Mouse (Mus musculus) cerebellum, adult 8-10 months (tissue): ENCODE measurements around the gene Parp14.
"Not testable (repeated sequence)": the region's sequence is repeated elsewhere in the genome, so short reads cannot be mapped to it uniquely, and the experiment has no call there.

Experiments
- DNase-seq: peaks from one replicate; pipeline ENCODE4 v3.0.0; 2022

Gene Parp14

DNA sequence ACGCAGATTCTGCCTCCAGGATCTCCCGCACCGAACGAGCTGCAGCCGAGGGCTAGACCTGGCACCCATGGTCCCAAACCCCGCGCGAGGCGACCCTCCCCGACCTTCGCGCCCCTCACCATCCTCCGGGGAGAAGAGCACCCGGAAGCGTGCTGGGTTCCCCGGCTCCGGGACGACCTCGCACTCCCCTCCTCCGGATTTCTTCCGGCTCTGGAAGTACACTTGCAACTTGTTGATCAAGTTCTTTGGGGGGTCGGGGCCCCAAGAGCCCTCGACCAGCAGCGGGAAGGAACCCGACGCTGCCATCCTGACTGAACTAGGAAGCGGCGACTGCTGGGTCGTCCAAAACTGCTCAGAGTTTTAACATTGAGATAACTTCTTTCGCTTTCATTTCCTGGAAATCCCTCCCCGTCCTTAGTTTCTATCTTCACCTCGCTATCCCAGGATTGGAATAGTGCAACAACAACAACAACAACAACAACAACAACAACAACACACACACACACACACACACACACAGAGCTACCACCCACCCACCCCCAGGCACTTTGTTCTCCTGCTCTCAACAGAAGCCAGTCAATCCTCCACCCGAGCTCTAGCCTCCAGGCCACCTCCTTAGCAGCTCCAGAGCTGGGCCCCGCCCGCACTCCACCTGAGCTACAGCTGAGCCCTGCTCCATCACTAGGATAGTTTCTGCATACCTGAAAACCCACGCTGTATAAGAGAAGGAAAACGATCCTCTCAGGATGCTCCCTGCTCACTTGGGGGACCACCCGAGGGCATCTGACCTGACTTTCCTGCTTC, at the start of gene Parp14:
TSS of gene Parp14 (minus strand) at position 497 of the 804 bp plus-strand sequence.
- DNase-seq: no peak

DNA sequence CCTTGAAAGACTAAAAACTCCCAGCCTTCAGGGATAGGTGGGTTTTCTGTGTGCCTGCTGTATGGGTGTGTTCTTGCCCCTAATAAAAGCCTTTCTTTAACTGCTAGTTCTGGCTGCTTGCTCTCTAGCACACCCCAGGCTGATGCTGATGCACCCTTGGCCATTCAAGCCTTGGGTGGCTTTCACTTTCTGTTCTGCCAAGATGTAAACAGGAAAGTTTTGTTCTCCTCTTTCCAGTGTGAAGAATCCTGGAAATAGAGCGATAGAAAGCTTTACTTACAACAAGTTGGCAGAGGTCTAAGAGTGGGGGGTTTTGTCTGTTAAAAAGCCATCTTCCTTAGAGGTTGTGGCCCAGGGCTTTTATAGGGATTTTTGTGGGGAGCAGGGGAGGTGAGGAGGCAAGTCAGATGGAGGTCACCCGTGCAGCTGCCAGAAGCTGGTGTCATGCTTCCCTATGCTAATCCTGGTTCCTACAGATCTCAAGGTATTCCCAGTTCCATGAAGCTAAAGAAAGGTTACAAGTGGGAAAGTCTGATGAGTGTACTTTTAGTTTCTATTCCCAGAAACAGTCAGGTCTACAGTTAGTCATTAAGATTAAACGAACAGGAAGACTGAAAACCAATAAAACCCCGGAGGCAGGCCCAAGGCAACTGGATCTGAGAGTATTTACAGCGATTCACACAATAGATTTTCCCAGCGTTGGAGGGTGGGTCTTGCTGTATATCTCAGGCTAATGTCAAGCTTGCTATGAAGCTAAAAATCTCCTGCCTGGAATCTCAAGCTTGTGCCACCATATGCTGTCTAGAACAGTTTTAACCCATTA, 47.6 kb upstream of the Parp14 start:
- DNase-seq: no peak

GRCm38 (mm10) chr16:35914301-35914700, 43.0 kb upstream of the Parp14 start:
- DNase-seq: no peak

DNA sequence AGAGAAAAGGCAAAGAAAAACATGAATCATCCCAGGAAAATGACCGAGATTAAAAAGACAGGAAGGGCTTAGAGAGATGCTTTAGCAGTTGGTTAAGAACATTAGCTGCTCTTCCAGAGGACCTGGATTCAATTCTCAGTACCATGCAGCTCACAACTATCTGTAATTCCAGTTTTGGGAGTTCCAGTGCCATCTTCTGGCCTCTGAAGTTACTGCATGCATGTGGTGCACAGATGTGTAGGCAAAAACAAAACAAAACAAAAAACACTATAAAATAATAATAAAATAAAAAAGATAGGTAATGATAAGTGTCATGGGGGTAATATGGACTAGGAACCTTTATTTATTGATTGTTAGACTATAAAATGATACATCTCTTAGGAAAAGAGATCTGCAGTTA, 42.2 kb upstream of the Parp14 start:
- DNase-seq: no peak

DNA sequence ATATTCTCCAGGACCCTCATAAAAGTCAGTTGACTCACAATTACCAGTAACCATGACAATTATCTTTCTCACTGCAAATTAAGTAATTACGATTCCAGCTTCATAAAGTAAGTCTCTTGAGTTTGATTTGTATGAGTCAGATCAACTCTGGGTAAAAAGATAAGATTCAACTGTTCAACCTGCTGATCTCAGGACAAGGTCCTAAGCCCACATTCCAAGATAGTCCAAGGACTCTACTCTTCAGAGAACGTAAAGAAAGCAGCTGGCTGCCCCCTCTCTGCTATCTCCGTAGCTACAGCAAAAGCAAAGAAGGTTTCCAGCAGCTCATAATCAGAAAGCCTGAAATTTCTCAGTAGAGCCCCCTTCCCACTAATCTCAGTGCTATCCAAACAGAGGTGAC, 40.1 kb upstream of the Parp14 start:
- no peak for DNase-seq

- DNase-seq: peak; percentile 2
Measured at GRCm38 (mm10) chr16:35907432-35908201, 36.3 kb upstream of the Parp14 start.

- no peak for DNase-seq
Measured at GRCm38 (mm10) chr16:35906887-35907286, 35.5 kb upstream of the Parp14 start.

DNA sequence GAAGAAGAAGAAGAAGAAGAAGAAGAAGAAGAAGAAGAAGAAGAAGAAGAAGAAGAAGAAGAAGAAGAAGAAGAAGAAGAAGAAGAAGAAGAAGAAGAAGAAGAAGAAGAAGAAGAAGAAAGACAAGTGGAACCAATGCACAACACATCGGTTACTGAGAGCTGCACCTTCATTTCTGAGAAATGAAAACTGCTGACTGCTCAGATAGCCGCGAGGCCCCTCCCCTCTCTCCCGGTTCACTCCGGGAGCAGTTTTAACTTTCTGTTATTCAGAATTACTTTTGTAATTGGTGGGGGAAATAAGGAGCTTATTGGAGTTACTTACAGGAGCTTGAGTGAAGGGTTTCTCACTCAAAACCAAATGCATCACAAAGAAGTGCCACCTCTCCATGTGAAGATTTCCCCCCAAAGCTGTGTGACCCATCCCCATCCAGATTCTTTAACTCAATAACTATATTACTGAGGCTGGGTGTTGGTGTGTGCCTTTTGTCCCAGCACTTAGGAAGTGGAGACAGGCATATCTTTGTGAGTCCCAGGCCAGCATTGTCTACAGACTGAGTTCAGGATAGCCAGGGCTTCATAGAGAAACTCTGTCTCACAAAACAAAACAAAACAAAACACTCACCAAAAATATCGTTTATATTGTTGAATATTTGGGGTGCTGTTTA, 34.6 kb upstream of the Parp14 start:
- no peak for DNase-seq

DNA sequence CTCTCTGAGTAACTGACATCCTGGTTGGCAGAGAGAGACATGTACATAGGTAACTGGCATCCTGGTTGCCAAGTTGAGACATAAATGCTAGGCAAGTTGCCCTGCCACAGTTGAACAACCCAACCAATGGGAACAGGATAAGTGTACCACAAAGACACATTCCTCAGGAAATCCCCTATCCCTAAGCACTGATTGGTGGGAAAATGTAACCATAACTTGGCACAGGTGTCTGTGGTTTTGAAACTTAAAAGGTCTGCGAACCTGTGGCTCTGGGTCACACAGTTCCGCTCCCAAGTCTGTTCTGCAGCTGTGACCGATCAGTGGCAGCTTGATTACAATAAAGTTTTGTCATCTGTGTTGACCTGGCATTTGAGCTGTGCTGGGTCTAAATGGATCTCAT, 34.0 kb upstream of the Parp14 start:
- no peak for DNase-seq

- DNase-seq: no peak
Measured at GRCm38 (mm10) chr16:35904121-35904736, 32.9 kb upstream of the Parp14 start.

- DNase-seq: no peak
Measured at GRCm38 (mm10) chr16:35903014-35903640, 31.8 kb upstream of the Parp14 start.

GRCm38 (mm10) chr16:35900541-35900940, 29.2 kb upstream of the Parp14 start:
- DNase-seq: no peak

GRCm38 (mm10) chr16:35894997-35895396, 23.7 kb upstream of the Parp14 start:
- no peak for DNase-seq

GRCm38 (mm10) chr16:35891603-35892002, 20.3 kb upstream of the Parp14 start:
- DNase-seq: not testable (repeated sequence)

DNA sequence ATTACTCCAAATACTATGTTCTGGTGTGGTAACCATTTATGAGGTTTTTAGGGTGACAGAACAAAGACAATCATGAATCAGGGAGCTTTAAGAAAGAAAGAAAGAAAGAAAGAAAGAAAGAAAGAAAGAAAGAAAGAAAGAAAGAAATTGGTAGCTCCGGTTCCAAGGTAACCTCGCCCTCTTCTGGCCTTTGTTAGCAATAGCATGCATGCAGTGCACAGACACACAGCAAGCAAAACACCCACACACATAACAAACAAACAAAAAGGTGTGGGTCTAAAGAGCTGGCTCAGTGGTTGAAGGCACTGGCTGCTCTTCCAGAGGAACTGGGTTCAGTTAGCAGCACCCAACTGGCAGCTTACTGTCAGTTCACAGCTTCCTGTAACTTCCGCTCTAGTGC, 19.3 kb upstream of the Parp14 start:
- DNase-seq: no peak

DNA sequence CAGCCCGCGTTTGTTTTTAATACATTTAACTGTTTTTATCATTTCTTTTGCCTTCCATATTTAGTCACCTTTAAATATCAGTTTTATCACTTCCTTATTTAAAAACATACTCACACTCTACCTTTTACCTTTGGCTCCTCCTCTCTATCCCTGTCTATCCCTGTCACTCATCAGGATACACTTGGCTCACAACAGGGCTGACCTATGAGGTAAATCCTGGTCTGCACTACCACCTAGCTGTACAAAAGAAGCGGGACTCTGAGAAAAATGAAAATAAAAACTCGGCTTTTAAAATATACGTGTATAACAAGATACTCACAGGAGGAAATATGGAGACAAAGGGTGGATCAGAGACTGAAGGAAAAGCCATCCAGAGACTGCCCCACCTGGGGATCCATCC, 17.6 kb upstream of the Parp14 start:
- DNase-seq: no peak

- no peak for DNase-seq
Measured at GRCm38 (mm10) chr16:35888174-35888573, 16.8 kb upstream of the Parp14 start.

GRCm38 (mm10) chr16:35874416-35874815, 3.1 kb upstream of the Parp14 start:
- DNase-seq: peak; percentile 30

DNA sequence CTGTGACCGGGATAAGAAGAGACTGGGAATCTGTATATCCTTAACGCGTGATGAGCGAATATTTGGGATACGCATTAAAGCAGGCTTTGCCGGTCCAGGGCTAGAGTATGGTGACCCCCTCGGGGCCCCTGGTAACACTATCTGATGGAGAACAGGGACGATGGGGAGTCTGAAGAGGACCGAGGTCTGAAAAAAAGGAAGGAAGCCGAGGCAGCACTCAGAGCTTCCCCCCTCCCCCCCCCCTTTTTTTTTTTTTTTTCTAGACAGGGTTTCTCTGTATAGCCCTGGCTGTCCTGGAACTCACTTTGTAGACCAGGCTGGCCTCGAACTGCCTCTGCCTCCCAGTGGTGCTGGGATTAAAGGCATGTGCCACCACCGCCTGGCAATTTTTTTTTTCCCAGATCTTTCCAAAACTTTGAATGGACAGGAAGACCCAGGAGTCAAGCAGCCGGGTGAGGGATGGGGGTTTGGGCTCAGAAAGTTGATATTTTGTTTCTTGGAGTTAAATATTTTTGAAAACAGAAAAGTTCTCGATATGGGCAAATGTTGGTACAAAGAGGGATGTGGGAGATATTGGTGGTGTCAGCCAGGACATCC, 1.2 kb upstream of the Parp14 start:
- DNase-seq: no peak

GRCm38 (mm10) chr16:35871898-35872297, 554 bp upstream of the Parp14 start:
- no peak for DNase-seq

GRCm38 (mm10) chr16:35870581-35871047, 730 bp downstream of the Parp14 start:
- no peak for DNase-seq
